Mouse (Mus musculus): ENCODE data around the gene Ift22.
"Not testable (repeated sequence)": the region's sequence is repeated elsewhere in the genome, so short reads cannot be mapped to it uniquely, and the experiment has no call there.

Gene Ift22

DNA sequence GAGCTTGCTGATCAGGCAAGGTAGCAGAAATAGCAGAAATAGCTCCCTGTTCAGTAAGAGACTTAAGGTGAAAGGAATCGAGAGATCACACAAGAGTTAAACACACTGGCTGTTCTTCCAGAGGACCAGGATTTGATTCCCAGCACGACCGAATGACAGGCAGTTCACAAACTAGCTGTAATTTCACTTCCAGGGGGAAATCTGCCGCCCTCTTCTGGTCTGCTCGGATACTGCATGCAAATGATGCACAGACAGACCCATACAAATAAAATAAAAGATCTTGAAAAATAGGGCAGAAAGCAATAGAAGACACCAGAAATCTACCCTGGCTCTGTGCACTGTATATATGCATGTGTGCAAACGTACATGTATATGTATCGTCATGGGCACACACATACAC is 2.3 kb upstream of the Ift22 start:
- DNase-seq (ENCODE audit: extremely low spot score), result no peak

DNA sequence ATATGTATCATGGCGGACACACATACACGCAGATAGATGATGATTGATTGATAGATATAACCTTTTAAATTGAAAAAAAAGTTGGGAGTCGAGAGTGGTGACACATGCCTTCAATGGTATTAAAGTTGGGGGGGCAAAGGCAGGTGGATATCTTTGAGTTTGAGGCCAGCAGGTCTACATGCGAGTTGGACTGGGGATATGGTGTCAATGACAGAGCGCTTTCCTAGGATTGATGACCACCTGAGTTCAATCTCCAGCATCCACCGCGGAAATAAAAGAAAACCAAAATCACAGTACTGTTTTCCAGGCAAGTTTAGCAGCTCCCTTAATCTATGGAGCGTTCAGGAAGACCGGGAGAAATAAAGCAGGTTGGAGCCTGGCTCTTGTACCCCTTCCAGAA is 363 bp upstream of the Ift22 start:
- DNase-seq (ENCODE audit: extremely low spot score), result no peak

DNA sequence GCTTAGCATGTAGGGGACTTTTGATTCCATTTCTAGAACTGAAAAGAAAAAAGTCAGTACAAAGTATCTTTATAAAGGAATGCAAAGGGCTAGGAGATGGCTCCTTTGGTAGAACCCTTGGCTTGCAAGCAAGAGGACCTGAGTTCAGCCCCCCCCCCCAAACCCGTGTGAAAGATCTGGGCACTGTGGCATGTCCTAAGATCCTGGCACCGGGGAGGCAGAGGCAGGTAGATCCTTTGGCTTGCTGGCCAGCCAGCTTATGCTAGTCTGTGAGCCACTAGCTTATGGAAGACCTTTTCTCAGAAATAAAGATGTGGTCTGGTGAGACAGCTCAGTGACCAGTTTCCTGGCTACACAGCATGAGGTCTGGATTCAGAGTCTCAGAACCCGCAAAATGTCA is 6.2 kb downstream of the Ift22 start:
- no peak for DNase-seq (ENCODE audit: extremely low spot score)

DNA sequence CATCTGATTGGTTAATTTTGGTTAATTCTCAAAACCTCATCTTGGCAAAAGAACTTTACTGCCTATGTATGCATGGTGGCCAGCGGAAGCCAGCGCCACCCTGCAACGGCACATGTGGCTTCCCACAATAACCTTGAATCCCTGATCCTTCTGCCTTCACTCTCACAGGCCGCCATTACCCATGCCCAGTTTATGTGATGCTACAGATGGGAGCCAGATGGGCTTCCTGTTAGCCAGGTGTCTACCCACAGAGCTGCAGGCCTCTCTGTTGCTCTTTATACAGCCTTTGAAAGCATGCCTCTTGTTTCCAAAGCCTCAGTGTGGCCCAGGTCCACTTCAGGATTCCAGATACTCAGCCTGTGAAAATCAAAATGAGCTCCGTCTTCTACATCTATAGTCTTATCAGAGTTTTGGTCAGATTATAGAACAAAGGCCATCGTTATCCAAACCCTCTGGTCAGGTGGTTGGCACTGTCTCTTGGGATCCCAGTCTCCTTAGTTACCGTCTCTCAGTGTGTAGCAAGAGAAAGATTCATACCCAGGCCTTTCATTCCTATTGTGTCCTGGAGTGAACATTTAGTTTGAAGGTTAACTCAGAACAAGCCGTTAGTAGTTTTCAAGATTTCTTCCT is 9.8 kb downstream of the Ift22 start:
- no peak for DNase-seq (ENCODE audit: extremely low spot score)

DNA sequence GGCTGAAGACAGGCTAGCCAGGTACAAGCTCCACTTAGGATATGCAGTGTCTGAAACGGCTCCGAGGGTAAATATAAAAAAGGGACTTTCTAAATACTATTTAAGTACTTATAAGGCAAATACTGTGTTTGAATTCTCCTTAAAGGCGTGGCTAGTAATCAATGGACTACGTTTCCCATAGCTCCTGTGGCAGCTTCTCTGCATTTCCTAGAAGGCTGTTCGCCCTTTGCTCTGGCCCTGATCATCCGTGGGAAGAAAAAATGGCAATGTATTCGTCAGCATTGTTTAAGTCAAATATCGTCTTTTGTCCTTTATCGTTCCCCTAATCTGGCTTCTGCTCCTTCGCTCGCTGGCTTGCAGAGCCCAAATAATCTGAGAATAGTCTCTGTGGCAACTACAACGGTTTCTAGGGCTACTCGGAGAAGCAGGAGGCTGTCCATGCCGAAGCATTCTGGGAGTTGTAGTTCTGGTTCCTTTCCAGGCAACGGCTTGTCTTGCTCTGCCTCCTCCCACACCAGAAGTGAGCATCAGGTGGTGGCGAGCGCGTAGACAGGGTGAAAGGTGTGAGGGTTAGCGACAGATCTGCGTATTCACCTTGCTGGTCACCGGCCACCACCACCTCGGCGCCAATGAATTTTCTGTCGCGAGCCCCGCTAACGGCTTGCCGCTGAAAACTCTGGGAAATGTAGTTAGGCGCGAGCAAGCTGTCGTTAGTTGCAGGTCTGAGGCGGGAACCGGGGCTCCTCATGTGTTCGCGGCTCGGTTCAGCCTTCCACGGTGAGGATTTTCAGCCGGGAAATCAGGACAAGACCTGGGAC is 10.9 kb downstream of the Ift22 start:
- DNase-seq (ENCODE audit: extremely low spot score), result peak; percentile 90

DNA sequence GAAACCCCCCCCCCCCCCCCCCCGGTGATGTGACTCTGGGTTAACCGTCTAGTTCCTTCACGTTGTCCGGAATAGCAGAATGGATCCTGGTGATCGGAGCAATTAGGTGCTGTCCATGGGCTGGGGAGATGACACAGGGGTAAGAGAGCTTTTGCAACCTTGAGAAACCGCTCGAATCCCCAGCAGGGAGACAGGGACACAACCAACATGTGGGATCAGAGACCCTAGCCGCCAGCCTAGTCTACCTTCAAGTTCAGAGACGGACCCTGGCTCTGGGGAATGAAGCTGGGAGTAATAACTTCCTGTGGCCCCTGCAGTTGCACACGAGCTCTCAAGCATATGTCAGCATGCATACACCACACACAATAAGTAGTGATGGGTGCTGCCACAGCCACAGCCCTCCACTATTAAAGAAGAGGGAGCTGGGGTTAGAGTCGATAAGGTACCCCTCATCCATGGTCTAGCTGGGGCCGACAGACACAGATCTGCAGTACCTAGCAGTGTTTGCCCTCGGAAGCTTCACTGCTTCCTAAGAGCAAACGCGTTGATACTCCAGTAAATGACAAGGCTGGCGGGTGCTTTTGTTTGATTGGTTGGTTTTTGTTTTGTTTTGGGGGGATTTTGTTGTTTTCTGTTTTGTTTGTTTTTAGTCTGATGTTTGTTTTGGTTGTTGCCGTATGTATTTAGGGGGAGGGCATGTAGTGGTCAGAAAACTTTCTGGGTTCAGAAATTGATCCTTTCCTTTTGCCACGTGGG is 11.8 kb downstream of the Ift22 start:
- DNase-seq (ENCODE audit: extremely low spot score), result peak; percentile 28

DNA sequence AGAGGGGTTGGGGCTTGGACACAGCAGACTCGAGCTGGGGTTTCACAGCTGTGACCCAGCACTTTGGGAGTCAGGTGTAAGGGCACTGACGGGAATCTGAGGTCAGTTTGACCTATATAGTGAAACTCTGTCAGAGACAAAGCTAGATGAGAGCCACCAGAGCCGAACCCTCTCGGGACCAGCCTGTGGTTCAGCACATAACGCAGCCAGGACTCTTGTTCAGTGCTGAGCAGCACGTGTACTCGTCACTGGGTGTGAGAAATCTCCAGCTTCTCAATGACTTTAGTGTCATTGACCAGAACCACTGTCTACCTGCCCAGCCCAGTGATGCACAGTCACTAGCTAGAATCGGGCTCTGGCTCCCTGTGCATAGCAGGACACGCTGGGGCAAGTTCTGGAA is 14.9 kb downstream of the Ift22 start:
- DNase-seq (ENCODE audit: extremely low spot score), result no peak

DNA sequence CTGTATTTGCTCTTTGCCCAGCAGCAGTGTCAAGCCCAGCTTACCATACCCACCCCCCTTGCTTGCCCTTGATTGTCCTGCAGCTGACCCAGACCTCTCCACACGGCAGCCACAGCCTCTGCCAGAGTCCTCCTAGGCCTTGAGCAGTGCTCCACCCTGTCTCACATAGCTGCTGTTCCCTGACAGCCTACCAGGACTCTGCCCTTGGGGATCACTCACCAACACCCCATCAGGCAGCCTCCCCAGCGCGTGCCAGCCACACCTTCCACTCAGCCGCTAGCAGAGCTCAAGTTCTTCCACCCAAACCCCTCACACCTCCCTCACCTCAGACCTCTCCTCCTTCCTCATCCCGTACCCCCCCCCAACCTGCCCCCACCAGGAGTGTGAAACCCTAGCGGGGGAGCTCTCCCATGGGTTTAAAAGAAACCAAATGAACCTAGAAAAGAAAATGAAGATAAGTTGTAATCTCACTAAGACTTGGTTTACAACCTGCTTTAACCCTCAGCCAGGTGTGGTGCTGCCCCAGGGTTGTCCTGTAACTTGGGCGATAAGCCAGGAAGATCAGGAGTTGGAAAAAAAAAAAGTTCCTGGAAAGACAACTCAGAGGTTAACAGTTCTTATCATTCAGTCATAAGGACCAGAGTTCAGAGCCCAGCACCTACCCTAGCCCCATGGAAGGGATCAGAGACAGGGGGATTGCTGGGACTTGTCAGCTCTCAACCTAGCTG is 16.0 kb downstream of the Ift22 start:
- DNase-seq (ENCODE audit: extremely low spot score), result no peak

DNA sequence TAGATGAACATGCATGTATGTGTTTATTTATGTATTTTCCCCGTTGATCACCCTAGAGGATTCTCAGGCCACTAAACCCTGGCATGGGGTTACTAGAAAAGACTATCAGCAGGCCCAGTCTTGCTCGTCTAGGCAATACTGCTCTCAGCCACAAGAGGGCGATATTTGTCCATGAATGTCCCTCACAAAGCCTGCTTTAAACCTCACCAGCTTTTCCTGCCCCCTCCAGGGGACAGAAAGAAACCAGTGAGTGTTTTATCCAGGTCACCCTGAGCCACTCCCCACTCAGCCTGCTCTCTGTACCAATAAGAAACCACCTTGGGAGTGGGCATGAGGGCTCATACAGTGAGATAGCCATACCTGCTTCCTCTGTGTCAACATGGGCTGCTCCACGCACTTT is 21.1 kb downstream of the Ift22 start:
- peak; percentile 84 for DNase-seq (ENCODE audit: extremely low spot score)

DNA sequence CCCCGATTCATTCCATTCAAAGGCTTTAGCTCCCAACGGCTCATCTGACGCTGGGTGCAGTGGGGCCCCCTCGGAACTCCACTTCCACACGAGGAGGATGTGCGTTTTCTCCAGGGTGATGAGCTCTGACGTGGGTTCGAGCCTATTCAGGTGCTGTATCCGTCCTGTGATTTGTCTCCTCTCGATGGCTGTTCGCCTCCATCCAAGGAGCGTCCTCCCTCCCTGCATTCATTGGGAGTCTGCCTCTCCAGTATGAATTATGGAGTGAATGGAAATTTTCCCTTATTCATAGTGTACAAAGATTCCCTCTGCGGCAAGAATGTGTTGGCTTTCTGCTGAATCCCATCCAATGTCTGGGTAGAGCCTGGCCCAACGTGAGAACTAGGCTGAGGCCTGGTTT is 23.9 kb downstream of the Ift22 start:
- no peak for DNase-seq (ENCODE audit: extremely low spot score)

DNA sequence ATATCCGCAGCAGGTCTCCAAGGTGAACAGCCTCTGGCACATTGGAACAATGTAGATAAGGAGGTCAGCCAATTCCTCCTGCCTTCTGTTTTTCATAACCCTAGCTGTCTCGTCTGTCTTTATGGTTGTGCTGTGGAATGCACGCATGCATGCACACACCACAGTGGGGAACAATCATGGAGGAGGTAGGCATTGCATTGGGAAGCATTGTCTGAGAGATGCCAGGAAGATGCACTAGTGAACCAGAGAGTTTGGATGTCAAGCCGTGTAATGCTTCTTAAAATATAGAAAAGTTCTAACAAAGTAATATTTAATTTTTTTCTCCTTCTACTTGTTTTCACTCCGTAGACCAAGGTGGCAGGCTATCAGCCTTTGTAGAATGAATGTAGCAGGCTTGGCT is 25.0 kb downstream of the Ift22 start:
- DNase-seq (ENCODE audit: extremely low spot score), result no peak

DNA sequence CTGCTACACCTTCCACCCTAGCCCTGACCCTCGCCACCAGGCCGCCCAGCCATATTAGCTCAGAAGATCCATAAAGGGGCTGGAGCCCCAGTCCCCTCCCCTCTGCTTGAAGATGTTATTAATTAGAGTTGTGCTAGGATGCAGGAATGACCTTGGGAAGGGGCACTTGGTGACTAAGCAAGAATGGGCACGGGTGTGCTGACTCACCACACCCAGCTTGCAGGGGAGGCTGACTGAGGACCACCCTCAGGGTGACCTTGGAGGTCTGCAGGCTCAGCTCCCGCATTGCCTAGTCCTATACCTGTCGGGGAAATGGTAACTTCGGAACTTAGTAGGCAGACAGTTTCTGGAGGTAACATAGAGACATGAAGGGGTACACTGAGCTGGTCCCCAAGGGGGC is 26.0 kb downstream of the Ift22 start:
- no peak for DNase-seq (ENCODE audit: extremely low spot score)

DNA sequence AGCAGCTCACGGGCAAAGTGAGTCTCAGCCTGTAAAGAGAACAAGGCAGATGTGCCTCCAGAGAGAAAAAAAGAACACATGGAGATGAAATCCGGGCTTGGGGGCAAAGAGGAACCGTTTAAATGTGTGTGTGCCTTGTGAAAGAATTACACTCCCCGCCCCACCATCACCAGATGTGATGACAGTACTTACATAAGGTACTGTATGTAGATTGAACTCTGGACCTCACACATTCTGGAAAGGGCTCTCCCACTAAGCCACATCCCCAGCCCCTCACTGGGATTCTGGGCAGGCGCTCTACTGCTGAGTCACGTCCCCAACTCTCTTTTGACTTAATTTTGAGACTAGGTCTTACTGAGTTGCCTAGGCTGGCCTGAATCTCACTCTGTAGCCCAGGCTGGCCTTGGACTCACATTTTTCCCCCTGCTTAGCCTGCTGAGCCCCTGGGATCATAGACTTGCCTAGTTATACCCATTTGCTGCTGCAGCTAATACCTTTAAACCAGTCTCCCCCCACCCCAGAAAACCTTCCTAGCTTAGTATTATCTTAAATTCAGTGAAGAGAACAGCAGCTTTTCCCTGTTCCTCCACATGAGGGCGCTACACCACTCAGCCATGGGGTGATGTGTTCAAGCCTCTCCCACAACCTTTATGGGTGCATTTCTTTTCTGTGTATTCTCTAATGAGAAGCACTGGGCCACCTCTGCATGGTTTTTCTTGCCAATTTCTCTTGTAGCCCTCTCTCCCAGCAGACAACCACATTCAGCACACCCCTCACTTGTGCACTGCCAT is 28.1 kb downstream of the Ift22 start:
- DNase-seq (ENCODE audit: extremely low spot score), result no peak

DNA sequence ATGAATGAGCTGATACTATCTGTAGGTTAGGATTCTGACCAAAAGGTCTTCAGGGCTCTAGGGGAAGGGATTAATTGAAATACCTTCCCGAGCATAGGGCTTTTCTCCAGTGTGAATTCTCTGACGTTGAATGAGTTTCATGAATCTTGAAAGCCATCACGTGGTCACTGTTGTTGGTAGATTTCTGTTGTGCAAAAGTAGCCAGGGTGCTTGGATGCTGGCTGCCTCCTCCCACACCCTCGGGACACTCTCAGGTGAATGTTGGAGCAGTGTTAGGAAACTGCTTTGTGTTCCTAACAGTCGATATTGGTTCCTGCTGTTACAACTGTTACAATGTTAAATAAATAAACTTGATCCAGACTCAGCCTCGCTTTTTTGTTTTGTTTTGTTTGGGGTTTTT is 28.8 kb downstream of the Ift22 start:
- DNase-seq (ENCODE audit: extremely low spot score), result no peak

DNA sequence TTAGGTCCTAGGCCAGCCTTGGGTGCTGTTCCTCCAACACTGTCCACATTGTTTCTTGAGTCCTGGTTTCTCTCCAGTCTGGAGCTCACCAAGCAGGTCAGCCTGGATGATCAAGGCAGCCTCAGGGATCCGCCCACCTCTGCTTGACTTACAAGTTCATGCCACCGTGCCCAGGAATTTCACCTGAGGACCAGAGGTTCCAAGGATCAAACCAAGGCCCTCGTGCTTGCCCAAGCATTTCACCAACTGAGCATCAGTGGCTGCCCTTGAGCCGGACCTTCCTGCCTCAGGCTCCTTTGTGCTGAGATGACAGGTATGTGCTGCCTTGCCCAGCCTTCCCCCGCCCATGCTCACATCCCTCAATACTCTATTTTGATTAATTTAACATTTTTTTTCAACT is 29.7 kb downstream of the Ift22 start:
- no peak for DNase-seq (ENCODE audit: extremely low spot score)

DNA sequence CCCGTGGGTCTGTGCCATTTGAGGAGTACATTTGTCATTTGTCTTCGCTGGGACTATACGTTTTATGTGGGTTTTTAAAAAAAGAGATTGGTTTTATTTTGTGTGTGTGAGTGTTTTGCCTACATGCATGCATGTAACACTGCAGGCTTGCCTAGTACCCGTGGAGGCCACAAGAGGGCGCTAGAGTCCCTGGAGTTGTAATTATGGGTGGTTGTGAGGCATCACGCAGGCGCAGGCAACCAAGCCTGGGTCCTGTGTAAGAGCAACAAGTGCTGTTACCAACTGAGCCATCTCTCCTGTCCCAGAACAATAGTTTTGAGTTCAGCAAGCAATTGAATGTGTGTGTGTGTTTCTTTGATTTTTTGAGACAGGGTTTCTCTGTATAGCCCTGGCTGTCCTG is 31.3 kb downstream of the Ift22 start:
- no peak for DNase-seq (ENCODE audit: extremely low spot score)

DNA sequence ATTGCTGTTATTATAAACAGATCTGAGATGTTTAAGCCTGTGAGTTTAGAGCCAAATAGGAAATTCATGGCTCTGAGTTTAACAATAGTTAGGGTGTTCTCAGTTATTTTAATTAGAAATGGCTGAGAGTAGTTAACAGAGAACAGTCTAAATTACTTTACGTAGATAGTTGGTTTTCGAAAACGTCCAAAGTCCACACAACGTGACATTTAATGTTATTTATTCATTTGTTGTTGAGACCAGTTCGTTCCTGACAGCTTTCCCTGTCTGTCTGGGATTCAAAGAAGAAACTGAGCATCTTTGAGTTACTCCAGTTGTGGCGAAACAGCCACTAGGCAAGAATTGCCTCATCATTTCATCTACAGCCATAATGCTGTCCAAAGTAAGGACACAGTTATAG is 32.1 kb downstream of the Ift22 start:
- DNase-seq (ENCODE audit: extremely low spot score), result not testable (repeated sequence)

DNA sequence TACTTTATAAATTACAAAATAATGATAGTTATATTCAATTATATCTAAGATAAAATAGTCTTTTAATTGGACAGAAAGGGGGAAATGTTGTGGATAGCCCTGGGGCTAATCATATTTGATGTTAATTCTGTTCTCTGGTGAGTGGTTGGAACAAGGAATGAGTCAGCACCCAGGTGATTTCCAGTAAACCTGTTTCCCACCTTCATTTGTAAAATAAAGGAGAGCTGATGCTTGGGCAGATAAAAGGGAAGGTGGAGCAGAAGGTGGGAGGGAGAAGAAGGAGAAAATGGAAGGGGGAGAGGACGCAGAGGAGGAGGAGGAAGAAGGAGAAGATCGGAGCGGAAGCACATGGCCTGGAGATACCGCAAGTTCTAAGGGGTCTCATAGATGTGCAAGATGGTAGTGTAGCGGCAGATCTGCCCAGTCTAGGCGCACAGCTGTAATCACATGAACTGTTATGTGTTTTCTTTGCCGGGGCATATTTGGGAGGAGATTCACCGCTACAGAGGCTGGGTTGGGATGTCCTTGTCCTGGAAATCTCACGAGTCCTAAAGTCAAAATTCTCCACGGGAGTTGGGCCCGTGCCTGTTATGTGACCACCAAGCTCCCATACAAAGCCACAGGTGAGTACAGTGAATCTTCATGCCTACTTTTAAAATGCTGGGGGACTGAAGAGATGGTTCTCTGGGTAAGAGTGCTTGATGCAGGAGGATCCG is 33.1 kb downstream of the Ift22 start:
- DNase-seq (ENCODE audit: extremely low spot score), result no peak

DNA sequence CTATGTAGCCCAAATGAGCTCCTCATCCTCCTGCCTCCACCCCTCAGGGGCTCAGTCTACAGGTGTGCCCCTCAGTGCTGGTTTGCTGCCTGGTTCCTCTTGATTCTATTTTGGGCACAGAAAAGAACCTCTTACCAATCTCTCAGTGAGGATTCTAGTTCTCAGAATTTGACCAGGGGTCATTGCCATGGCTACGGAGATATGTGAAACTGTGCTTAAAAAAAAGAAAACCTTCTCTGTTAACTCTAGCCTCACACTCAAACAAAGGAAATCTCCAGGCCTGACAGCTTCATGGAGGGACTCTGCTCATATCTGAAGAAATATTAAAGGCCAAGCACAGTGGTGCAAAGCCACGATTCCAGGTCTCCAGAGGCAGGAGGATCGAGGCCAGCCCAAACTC is 34.8 kb downstream of the Ift22 start:
- DNase-seq (ENCODE audit: extremely low spot score), result no peak

DNA sequence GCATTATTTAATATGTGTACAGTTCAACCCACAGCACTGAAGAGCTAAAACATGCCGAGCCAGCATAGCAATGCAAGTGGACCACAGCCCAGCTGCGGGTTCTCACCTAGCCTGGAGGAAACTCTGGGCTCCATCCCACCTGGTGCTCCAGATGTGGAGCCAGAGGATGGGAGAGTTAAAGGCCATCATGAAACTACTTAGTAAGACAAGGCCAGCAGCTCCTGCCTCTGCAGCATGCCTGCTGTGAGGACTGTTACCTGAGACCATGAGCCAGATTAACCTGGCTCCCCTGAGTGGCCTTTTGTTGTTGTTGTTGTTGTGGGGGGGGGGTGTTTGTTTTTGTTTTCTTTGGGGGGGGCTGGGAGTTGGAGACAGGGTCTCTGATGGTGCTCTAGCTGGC is 35.4 kb downstream of the Ift22 start:
- no peak for DNase-seq (ENCODE audit: extremely low spot score)

DNA sequence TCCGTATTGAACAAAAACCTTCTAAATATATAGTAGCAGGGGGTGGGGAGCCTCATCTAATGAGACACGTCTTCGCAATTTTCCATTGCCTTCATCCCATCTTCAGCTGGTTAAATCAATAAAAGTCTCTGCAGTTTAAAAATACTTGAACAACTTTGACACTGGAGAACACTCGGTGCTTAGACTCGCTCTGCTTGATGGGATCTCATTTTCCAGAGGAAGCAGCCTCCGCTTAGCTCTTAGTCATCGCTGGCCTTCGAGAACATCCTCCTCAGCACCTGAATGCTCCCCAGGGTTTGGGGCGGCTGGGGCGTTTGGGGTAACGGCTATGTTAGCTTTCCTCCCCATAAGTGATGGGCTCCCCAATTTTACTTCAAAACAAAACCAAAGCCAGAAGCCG is 37.1 kb downstream of the Ift22 start:
- no peak for DNase-seq (ENCODE audit: extremely low spot score)
